Mouse (Mus musculus) liver, postnatal 0 days (tissue): Measurements from ENCODE around the gene 4921504E06Rik. TPM values are rescaled to one million over a fixed set of nuclear protein-coding genes. Genes with fewer than 3 reads are reported as not detected.

ENCODE experiments used
- ATAC-seq: fragments of 200-750 bp; cut with Nextera tagmentation; 2 replicates; pipeline ENCODE4 v1.8.0; 2017; ENCODE audit warnings: mild to moderate bottlenecking, moderate library complexity
- DNase-seq: peaks from one replicate; pipeline ENCODE4 v3.0.0-alpha.2; 2016
- H3K27ac ChIP-seq: fragments of 300-500 bp; sonication (generic); 2 replicates; pipeline ENCODE4 v1.5.1; 2014; ENCODE audit warnings: antibody characterized with exemption, moderate library complexity, mild to moderate bottlenecking, low read depth
- H3K27me3 ChIP-seq: fragments of 300-500 bp; sonication (generic); 2 replicates; pipeline ENCODE4 v1.6.1; 2014; ENCODE audit warnings: low read length, control low read depth, mixed read lengths; ENCODE audit not compliant: insufficient read depth
- H3K36me3 ChIP-seq: fragments of 300-500 bp; sonication (generic); replicated peaks from 2 replicates; pipeline ENCODE4 v1.6.1; 2014; ENCODE audit warnings: mild to moderate bottlenecking, control low read depth, low read length, moderate library complexity, mixed read lengths; ENCODE audit not compliant: insufficient read depth
- H3K4me1 ChIP-seq: fragments of 300-500 bp; sonication (generic); 2 replicates; pipeline ENCODE4 v1.6.1; 2014; ENCODE audit warnings: antibody characterized with exemption, mild to moderate bottlenecking, control low read depth; ENCODE audit not compliant: insufficient read depth
- H3K4me2 ChIP-seq: fragments of 300-500 bp; sonication (generic); 2 replicates; pipeline ENCODE4 v1.6.1; 2014; ENCODE audit warnings: low read depth, mild to moderate bottlenecking, low read length, moderate library complexity, mixed read lengths
- H3K4me3 ChIP-seq: fragments of 300-500 bp; sonication (generic); 2 replicates; pipeline ENCODE4 v1.5.1; 2014; ENCODE audit warnings: low read depth, low read length
- H3K9ac ChIP-seq: fragments of 300-500 bp; sonication (generic); replicated peaks from 2 replicates; pipeline ENCODE4 v1.6.1; 2014; ENCODE audit warnings: mild to moderate bottlenecking, moderate library complexity
- H3K9me3 ChIP-seq: fragments of 300-500 bp; sonication (generic); 2 replicates; pipeline ENCODE4 v1.6.1; 2016; ENCODE audit warnings: mild to moderate bottlenecking, control low read depth, low read length, mixed read lengths
- CTCF ChIP-seq: sonication (generic); IDR thresholded peaks from 2 replicates; pipeline ENCODE4 v1.5.1; 2016; ENCODE audit warnings: antibody characterized with exemption, low read depth
- EP300 ChIP-seq: IDR thresholded peaks from 2 replicates; pipeline ENCODE4 v1.6.1; 2016; ENCODE audit warnings: antibody characterized with exemption, low read depth, mild to moderate bottlenecking
- WGBS: fragments of 180-500 bp; shearing (Covaris S2); extraction: QIAGEN DNeasy Blood & Tissue Kit; methylation state at CpG from one replicate; pipeline ENCODE4 v1.1.7; 2014; ENCODE audit not compliant: insufficient replicate concordance; 5-methylcytosine and 5-hydroxymethylcytosine counted together
- polyA plus RNA-seq: library from polyadenylated mRNA; unstranded; fragments of >200 nt; fragmentation: Nextera tagmentation; extraction: Ambion mirVana; gene quantifications from 2 replicates; pipeline ENCODE4 v1.2.1, GENCODE M21; 2015

Gene 4921504E06Rik
- polyA plus RNA-seq, result not detected in 2 replicates

DNA sequence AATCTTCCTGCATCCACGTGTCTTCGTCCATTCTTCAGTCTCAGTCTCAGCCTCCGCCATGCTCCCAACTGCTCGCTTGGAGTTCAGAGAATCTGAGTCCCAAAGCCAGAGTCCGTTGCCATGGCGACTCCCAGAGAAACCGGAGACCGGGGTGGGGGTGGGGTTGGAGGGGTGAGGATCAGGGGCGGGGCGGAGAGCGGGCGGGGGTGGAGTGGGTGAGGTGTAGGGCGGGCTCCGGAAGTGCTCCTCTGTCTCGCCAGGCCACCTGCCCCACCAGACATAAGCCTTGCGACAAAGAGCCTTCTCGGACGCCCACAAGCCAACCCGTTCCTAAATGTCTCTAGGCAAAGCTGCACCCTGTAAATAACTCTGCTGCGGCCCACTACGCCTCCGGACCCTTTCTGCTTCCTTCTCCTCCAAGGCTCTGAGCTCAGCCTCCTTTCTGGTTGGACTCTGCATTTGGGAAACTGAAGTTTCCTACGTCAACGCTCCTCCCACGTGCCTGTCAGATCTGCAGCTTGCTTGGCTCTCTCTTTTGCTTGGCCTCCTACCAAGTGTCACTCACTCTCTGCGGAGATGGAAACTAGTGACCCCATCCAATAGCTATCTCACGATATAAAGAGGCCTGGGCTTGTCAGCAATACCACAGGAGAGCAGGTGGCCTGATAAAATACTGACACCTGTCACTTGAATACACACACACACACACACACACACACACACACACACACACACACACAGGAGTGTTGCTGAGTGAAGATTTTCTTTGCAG, at the start of gene 4921504E06Rik:
Gene 4921504E06Rik, minus strand, starts transcription at position 94 of the 772 bp plus-strand sequence.
- H3K4me2 ChIP-seq, result peak within 1 kb of the TSS; percentile 66
- no peaks in the 10 kb centered on the region for H3K36me3 ChIP-seq
- H3K27ac ChIP-seq, result no peak within 1 kb of the TSS
- H3K4me1 ChIP-seq, result 0 out of 2 replicates have a peak, but pooled peaks cover 2% of the 10 kb centered on the region
- 0 out of 2 replicates have a peak within 1 kb of the TSS, but pooled peaks have one; percentile 31 for H3K9ac ChIP-seq
- DNase-seq (peak; percentile 75), ATAC-seq (peak; percentile 94)
- TF ChIP-seq EP300 (no peak), CTCF (no peak)
- WGBS, result under 1% methylated on average over 25 of the region's 27 CpGs
- H3K27me3 ChIP-seq, result no peaks in the 10 kb centered on the region
- peak within 1 kb of the TSS; percentile 39 for H3K4me3 ChIP-seq
- no peaks in the 10 kb centered on the region for H3K9me3 ChIP-seq

DNA sequence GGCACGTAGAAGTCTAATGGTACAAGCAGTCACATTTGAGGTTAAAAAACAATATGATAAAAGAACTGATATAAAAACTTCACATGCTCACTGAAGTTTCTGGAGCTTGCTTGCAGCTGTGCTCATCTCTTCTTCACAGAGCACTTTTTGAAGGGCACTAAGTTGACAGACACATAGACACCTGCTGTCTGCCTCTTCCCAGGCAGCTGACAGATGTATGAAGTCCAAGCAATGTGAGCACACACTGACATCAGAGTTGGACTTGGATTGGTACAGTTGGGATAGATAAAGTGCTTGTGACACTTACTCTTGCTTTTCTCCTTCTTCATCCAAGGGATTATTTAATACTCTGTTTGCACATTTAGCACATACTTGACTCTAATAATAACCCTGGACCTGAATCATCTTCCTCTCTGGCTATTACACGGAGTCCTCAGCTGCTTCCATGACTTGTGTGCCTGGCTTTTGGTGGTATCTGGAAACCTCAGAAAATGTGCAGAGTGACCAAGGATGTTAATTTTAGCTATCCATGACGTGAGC, 47.7 kb upstream of the 4921504E06Rik start:
- H3K27me3 ChIP-seq, result no peaks in the 10 kb centered on the region
- H3K4me2 ChIP-seq, result no peak overlapping the region
- H3K9me3 ChIP-seq, result no peaks in the 10 kb centered on the region
- H3K36me3 ChIP-seq, result no peaks in the 10 kb centered on the region
- WGBS, result 70% methylated on average over 3 of the region's 3 CpGs
- TF ChIP-seq CTCF (no peak), EP300 (no peak)
- no peak overlapping the region for H3K9ac ChIP-seq
- H3K27ac ChIP-seq, result no peak overlapping the region
- H3K4me3 ChIP-seq, result no peak overlapping the region
- H3K4me1 ChIP-seq, result no peaks in the 10 kb centered on the region
- no peak for DNase-seq
- no peak for ATAC-seq

DNA sequence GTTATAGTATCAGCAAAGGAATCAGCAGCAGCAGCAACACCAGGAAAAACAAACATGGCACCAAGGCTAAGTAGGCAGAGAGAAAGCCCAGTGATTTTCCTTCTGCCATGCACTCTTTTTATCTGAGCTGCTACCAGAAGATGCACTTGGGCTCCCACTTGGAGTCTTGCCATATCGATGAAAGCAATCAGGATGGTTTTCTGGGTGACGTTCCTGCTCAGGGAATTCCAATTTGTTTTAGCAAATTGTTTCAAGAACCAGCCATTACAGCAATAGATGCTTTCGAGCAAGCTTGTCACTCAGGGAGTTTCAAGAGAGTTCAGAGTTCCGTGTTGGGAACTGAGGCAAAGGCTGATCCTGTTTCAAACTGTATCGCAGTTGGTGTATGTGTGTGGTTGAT, 47.1 kb upstream of the 4921504E06Rik start:
- H3K9ac ChIP-seq, result no peak overlapping the region
- H3K4me2 ChIP-seq, result no peak overlapping the region
- H3K27ac ChIP-seq, result no peak overlapping the region
- H3K4me3 ChIP-seq, result no peak overlapping the region
- TF ChIP-seq EP300 (no peak), CTCF (no peak)
- H3K36me3 ChIP-seq, result no peaks in the 10 kb centered on the region
- no peaks in the 10 kb centered on the region for H3K9me3 ChIP-seq
- no peaks in the 10 kb centered on the region for H3K27me3 ChIP-seq
- 70% methylated on average over 5 of the region's 5 CpGs for WGBS
- DNase-seq (no peak), ATAC-seq (no peak)
- H3K4me1 ChIP-seq, result no peaks in the 10 kb centered on the region

- ATAC-seq (no peak), DNase-seq (no peak)
- H3K27me3 ChIP-seq, result no peaks in the 10 kb centered on the region
- H3K36me3 ChIP-seq, result no peaks in the 10 kb centered on the region
- H3K4me2 ChIP-seq, result no peak overlapping the region
- no peak overlapping the region for H3K4me3 ChIP-seq
- no peak overlapping the region for H3K27ac ChIP-seq
- H3K9me3 ChIP-seq, result no peaks in the 10 kb centered on the region
- TF ChIP-seq EP300 (no peak), CTCF (no peak)
- no peaks in the 10 kb centered on the region for H3K4me1 ChIP-seq
- WGBS, result 64% methylated on average over 5 of the region's 5 CpGs
- no peak overlapping the region for H3K9ac ChIP-seq
Measured at GRCm38 (mm10) chr2:19599801-19600200, 46.1 kb upstream of the 4921504E06Rik start.

- no peaks in the 10 kb centered on the region for H3K4me1 ChIP-seq
- no peaks in the 10 kb centered on the region for H3K9me3 ChIP-seq
- H3K27ac ChIP-seq, result no peak overlapping the region
- H3K9ac ChIP-seq, result no peak overlapping the region
- no peaks in the 10 kb centered on the region for H3K27me3 ChIP-seq
- no peak overlapping the region for H3K4me3 ChIP-seq
- H3K4me2 ChIP-seq, result no peak overlapping the region
- DNase-seq (no peak), ATAC-seq (no peak)
- no peaks in the 10 kb centered on the region for H3K36me3 ChIP-seq
- no peak for TF ChIP-seq CTCF
- no peak for TF ChIP-seq EP300
Measured at GRCm38 (mm10) chr2:19596988-19597387, 43.3 kb upstream of the 4921504E06Rik start.

DNA sequence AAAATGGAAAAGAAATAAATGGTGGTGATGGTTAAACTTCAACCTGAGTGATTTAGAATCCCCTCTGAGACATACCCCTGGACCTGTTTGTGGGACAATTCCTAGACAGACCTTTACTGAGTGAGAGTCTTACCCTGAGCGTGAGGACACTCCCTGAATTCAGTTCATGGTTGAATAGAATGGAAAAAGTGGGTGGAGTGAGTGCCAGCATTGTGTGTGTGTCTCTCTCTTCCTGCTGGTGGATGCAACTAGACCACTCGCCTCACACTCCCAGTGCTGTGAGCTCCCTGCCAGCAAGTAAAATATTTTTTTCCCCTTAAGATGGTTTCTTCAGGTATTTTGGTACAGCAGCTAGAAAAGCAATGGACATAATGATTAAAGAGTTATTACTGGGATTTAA, 42.7 kb upstream of the 4921504E06Rik start:
- Histone ChIP-seq H3K36me3 (no peaks in the 10 kb centered on the region), H3K4me1 (no peaks in the 10 kb centered on the region), H3K9ac (no peak overlapping the region), H3K4me2 (no peak overlapping the region), H3K9me3 (no peaks in the 10 kb centered on the region), H3K4me3 (no peak overlapping the region), H3K27ac (no peak overlapping the region), H3K27me3 (no peaks in the 10 kb centered on the region)
- DNase-seq, result no peak
- ATAC-seq, result no peak
- no peak for TF ChIP-seq EP300
- no peak for TF ChIP-seq CTCF
- 75% methylated on average over 2 of the region's 2 CpGs for WGBS
